ENCODE assay signal across 10 mouse cellular contexts in genomic region chr11:74529803-74530202, GRCm38 (mm10).
DNase-seq lines count a peak whose midpoint lies in the region; TF ChIP-seq lines count a peak whose summit lies in the region.
"Had no signal": no experiment of that assay in that cellular context is flagged by ENCODE, and none has a peak within 500 bp of the region (broad histone marks: within the 10 kb centered on the region; RNA-seq: fewer than 3 reads in every experiment).

No protein-coding gene starts in this region.

- TF ChIP-seq POLR2A in embryonic fibroblast, embryonic 13.5 days (IDR thresholded peaks at IDR 0.05; ENCODE audit: low read depth, low read length): no peak

- no peak overlapping the region for H3K27ac ChIP-seq in embryonic fibroblast, embryonic 13.5 days (ENCODE audit: insufficient read depth, low read length)
- H3K27ac ChIP-seq: embryonic facial prominence, embryonic 12.5 days; macrophage had no signal

- peak; percentile 51 for DNase-seq in adrenal gland, postnatal 14 days
- DNase-seq in adrenal gland, adult 2 months: no peak
- DNase-seq in kidney, postnatal 10 days: peak; percentile 59
- DNase-seq in kidney, adult 11 months: no peak
- peak; percentile 59 for DNase-seq in 416B (ENCODE audit: low read depth)
- DNase-seq in ovary, postnatal 36 days (ENCODE audit: low spot score): no peak
- DNase-seq in frontal cortex, adult 2 months (ENCODE audit: extremely low spot score in 1 of 2, low spot score in 1 of 2): no peak

- TF ChIP-seq CTCF in embryonic fibroblast, embryonic 13.5 days (IDR thresholded peaks at IDR 0.05; ENCODE audit: borderline replicate concordance, insufficient read depth, low read length): peak; percentile 46; the same call in 1 of the 2 replicates

- H3K4me3 ChIP-seq in embryonic fibroblast, embryonic 13.5 days (ENCODE audit: insufficient read depth, low read length): no peak overlapping the region
- H3K4me3 ChIP-seq: embryonic facial prominence, embryonic 12.5 days had no signal

- no peaks in the 10 kb centered on the region for H3K4me1 ChIP-seq in embryonic fibroblast, embryonic 13.5 days (ENCODE audit: control insufficient read depth, insufficient read depth, low read length)

Comparison
In these comparisons a context has a peak if more than half of its experiments do, and no peak if none do; other contexts are left out.
1. DNase-seq: peak in adrenal gland, postnatal 14 days (single experiment), kidney, postnatal 10 days (single experiment) and 416B (single experiment); none in adrenal gland, adult 2 months (single experiment), kidney, adult 11 months (single experiment), ovary, postnatal 36 days (single experiment) and frontal cortex, adult 2 months (0 of 2).